Mouse (Mus musculus): ENCODE data around the gene Patl2.
A peak's percentile ranks its signal among the peaks of the same experiment; 100 is the strongest.
"Not testable (repeated sequence)": the region's sequence is repeated elsewhere in the genome, so short reads cannot be mapped to it uniquely, and the experiment has no call there.

Patl2 gene

GRCm38 (mm10) chr2:122186106-122186505 lies at the start of gene Patl2, which contains the start of gene Terb2:
Gene Patl2, minus strand, starts transcription at chr2:122186189.
Gene Terb2, plus strand, starts transcription at chr2:122186272.
- no peak for DNase-seq (ENCODE audit: low read depth)

GRCm38 (mm10) chr2:122235425-122235824 lies 49.4 kb upstream of the Patl2 start:
- peak; percentile 10 for DNase-seq (ENCODE audit: low read depth)

- peak; percentile 88 for DNase-seq (ENCODE audit: low read depth)
Observed at GRCm38 (mm10) chr2:122234611-122235288, 48.8 kb upstream of the Patl2 start, which contains the start of gene Sord. Gene Sord, plus strand, starts transcription at chr2:122234749.

GRCm38 (mm10) chr2:122233759-122234557 lies 48.0 kb upstream of the Patl2 start:
- no peak for DNase-seq (ENCODE audit: low read depth)

- DNase-seq (ENCODE audit: low read depth) = no peak
Observed at GRCm38 (mm10) chr2:122233341-122233740, 47.4 kb upstream of the Patl2 start.

GRCm38 (mm10) chr2:122231616-122232015 lies 45.6 kb upstream of the Patl2 start:
- DNase-seq (ENCODE audit: low read depth) = no peak

- DNase-seq (ENCODE audit: low read depth) = no peak
Observed at GRCm38 (mm10) chr2:122230395-122230794, 44.4 kb upstream of the Patl2 start.

- no peak for DNase-seq (ENCODE audit: low read depth)
Observed at GRCm38 (mm10) chr2:122223654-122224053, 37.7 kb upstream of the Patl2 start.

- DNase-seq (ENCODE audit: low read depth) = no peak
Observed at GRCm38 (mm10) chr2:122222272-122222671, 36.3 kb upstream of the Patl2 start.

- no peak for DNase-seq (ENCODE audit: low read depth)
Observed at GRCm38 (mm10) chr2:122221798-122222197, 35.8 kb upstream of the Patl2 start.

GRCm38 (mm10) chr2:122221378-122221777 lies 35.4 kb upstream of the Patl2 start:
- DNase-seq (ENCODE audit: low read depth) = no peak

GRCm38 (mm10) chr2:122218234-122218633 lies 32.2 kb upstream of the Patl2 start:
- no peak for DNase-seq (ENCODE audit: low read depth)

GRCm38 (mm10) chr2:122217075-122217474 lies 31.1 kb upstream of the Patl2 start:
- DNase-seq (ENCODE audit: low read depth) = not testable (repeated sequence)

GRCm38 (mm10) chr2:122210534-122211228 lies 24.7 kb upstream of the Patl2 start:
- no peak for DNase-seq (ENCODE audit: low read depth)

- no peak for DNase-seq (ENCODE audit: low read depth)
Observed at GRCm38 (mm10) chr2:122206440-122207107, 20.6 kb upstream of the Patl2 start.

- DNase-seq (ENCODE audit: low read depth) = no peak
Observed at GRCm38 (mm10) chr2:122201501-122201900, 15.5 kb upstream of the Patl2 start.

- DNase-seq (ENCODE audit: low read depth) = peak; percentile 67
Observed at GRCm38 (mm10) chr2:122194509-122194929, 8.5 kb upstream of the Patl2 start.

- DNase-seq (ENCODE audit: low read depth) = no peak
Observed at GRCm38 (mm10) chr2:122191849-122192248, 5.9 kb upstream of the Patl2 start.

GRCm38 (mm10) chr2:122186751-122187150 lies 762 bp upstream of the Patl2 start:
- no peak for DNase-seq (ENCODE audit: low read depth)

GRCm38 (mm10) chr2:122185086-122185485 lies 903 bp downstream of the Patl2 start:
- no peak for DNase-seq (ENCODE audit: low read depth)

GRCm38 (mm10) chr2:122180051-122180822 lies 5.8 kb downstream of the Patl2 start:
- peak; percentile 79 for DNase-seq (ENCODE audit: low read depth)

Measured in induced T-regulatory cell, adult 2 months (primary cell).